Mouse (Mus musculus) spleen, embryonic (tissue): Measurements from ENCODE around the gene 2900026A02Rik.

Experiments used
- CTCF ChIA-PET: fragments of 350-600 bp; sonication (Branson Sonifier 250); formaldehyde crosslinking; loops from one replicate; lab custom pipeline; 2022; lab: Charles Lee

The 2900026A02Rik gene

GRCm38 (mm10) chr5:113212156-113212835, 8.7 kb downstream of the 2900026A02Rik start:
- CTCF ChIA-PET = no interaction called here

DNA sequence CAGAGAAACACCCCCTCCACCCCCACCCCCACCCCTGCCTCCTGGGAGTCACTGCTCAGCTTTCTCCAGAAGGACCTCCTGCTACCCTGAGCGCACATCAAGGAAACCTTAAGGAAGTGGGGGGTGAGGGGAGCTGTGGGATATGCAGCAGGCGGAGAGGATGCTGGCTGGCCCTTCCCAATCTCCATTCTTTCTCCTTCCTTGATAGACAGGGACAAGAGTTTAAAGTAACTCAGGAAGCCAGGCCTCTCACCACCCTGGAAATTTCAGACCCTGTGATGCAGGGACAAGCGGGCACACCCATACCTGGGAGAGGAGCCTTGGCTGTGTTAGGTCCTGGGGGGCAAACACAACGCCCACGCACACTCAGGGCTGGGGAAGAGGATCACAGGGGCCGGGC, 10.7 kb downstream of the 2900026A02Rik start:
- CTCF ChIA-PET = no interaction called here

DNA sequence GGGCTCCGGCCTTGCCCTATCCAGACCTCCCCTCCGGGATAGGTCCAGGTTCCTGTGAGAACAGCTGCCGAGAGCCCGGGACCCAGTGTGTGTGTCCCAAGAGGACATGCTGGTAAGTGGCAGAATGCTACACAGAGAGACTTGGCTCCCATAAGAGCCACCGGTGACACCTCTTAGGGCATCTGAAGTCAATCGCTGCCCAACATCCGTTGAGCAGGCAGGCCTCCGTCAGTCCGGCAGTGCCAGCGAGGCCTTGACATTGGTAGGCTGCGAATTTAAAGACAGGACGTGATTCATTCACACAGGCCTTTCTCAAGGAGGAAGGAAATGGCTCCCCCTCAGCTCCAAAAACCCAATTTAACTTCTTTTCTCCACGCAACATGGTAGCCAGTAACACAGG, 11.1 kb downstream of the 2900026A02Rik start:
- CTCF ChIA-PET = no interaction called here

GRCm38 (mm10) chr5:113209401-113209750, 11.7 kb downstream of the 2900026A02Rik start:
- CTCF ChIA-PET = no interaction called here

DNA sequence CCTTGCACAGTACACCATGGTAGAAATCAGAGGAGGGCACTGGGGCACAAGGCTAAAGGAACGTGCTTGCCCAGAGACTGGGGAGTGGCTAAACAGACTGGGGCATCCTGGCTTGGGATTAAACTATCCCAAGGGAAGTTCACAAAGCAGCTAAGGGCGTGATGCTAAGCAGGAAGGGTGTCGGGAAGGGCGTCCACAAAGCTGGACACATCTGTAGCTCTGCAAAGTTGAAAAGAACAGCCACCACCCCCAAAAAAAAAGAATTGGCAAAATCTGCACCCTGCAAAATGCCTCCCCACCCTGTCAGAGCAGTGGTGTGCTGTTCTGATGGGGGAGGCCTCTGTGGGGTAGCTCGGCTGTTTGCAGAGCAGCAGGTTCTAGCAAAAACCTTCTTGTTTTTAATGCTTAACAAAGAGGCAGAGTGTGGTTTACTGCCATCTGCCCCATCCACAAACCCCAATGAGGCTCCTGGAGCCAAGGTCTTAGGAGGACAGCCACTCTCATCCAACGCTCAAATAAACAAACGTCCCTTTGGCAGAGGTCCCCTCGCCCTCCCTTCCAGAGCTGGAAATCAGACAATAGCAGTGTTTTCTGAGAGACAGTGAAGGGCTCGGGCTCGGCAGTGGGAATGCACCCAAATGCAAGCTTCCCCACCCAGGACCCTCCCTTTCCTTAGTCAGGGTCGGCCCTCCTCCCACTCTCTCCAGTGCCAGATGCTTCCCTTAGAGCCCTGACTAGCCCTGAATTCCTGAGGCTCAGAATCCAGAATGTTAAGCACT, 12.2 kb downstream of the 2900026A02Rik start:
- CTCF ChIA-PET = no interaction called here

DNA sequence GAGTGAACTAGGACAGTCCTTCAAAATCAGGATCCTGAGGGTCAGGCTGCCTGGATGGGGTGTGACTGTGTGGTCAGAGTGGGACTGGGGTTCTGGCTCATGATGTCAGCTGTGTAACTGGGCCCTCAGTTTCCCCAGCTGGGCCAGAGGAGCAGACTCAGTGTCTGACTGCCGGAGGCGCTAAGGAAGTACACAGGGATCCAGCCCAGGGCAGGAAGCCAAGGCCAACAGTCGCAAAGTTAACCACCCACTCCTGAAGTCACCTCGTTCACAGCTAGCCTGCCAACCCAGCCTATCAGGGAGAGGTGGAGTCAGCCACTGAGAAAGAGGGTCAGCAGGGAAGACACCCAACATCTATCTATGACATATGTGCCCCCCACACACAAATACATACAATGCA, 13.0 kb downstream of the 2900026A02Rik start:
- CTCF ChIA-PET = no interaction called here

DNA sequence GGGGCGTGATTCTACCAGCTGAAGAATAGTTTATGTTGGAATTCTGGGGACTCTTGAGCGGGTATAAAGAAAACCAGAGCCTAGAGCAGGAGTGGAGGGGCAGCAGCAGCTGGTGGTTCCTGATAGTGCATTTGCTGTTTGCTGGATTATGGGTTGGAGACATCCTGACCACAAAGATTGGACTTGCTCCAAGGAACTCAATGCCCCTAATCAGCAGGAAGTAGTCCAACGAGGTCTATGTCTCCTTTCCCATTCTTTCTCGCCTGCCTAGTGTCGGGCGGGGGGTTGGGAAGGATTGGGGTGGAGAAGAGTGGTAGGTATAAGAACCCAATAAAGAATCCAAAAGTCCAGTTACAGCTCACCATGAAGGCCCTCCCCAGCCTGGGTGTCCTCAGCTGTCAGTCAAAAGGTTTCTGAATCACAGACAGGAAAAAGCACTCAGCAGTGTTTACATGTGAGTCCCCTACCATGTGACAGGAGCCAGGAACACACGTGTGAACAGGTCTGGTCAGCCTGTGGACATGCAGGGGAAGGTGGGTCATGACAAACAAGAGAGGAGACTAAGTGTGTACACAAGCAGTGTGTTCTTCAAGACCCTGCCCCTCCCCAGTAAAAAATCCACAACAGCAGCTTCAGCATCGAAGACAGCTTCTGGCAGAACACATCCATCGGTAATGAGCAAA, 14.2 kb downstream of the 2900026A02Rik start:
- CTCF ChIA-PET = no interaction called here

DNA sequence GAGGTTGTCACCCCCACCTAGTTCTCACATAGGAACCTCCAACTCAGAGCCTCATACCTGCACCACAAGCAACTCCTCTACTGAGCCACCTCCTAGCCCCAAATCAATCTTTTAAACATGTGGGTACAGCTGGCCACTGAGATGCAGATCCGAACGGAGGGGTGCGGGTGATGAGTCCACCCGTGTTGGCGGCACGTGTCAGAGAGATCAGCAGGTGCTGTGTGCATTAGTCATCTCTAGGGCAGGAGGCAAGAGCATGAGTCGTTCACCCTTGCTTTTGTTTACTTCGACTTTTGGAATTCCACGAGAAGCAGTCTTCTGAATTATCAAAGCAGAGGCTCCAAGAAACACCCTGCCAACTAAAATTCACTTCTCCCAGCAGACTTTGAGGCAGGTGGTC, 16.8 kb downstream of the 2900026A02Rik start:
- CTCF ChIA-PET = no interaction called here

GRCm38 (mm10) chr5:113199772-113200134, 21.3 kb downstream of the 2900026A02Rik start:
- CTCF ChIA-PET = no interaction called here

- CTCF ChIA-PET = no interaction called here
These were observed 21.8 kb downstream of the 2900026A02Rik start for GRCm38 (mm10) chr5:113199126-113199771.

DNA sequence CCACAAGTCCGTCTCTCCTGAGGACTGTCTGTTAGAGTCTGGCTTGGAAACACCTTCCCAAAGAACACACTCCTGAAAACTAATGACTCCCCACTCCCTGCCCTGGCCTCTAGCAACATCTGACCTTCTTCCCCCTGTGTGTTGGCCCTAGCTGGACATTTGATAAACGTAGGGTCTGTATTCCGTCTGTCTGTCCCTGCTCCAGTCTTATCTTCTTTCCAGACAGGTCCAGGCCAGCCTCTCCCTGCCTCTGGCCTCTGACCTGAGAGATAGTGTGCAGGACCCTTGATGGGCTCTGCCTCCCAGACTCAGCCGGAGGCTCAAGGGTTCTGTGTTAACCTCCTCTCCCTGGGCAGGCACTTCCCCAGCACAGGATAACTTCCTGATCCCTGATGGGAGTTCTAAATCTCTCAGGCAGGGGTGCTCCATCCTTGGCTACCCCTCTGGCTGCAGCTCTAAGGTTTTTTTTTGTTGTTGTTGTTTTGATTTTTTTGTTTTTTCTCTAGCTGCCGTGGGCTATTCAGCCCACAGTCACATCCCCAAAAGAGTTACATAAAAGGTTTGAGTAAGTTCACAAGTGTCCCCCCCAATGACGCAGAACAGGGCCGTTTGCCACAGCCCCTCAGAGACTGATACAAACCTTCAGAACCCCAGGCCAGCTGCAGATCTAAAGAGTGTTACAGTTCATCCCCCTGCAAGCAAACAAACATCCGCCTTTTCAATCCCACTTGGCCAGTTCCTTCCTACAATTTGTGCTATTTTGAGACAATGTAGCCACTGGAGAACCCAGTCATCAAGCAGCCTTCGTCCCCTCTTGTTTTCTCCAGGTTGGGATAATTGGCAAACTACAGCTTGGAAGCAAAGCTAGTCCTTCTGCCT, 23.9 kb downstream of the 2900026A02Rik start:
- CTCF ChIA-PET = no interaction called here

- CTCF ChIA-PET = no interaction called here
These were observed 25.1 kb downstream of the 2900026A02Rik start for GRCm38 (mm10) chr5:113195907-113196306.

- CTCF ChIA-PET = no interaction called here
These were observed 25.6 kb downstream of the 2900026A02Rik start for GRCm38 (mm10) chr5:113195451-113195850.

DNA sequence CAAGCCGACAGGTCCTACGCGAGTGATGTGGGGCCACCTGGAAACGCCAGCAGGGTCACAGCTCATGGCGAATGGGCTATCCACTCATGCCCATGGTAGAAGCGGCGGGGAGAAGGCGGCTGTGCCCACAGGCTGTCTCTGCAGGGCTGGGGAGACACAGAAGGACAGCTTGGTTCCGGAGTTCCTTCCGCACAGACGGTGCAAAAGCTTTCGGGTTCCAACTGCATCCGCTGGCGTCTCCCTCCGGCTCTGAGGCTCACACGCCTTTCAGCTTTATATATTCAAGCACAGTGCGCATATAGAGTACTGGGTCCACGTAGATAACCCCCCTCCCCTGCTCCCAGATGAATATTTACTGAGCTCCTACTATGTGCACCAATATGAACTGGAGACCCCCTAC, 27.3 kb downstream of the 2900026A02Rik start:
- CTCF ChIA-PET = no interaction called here

DNA sequence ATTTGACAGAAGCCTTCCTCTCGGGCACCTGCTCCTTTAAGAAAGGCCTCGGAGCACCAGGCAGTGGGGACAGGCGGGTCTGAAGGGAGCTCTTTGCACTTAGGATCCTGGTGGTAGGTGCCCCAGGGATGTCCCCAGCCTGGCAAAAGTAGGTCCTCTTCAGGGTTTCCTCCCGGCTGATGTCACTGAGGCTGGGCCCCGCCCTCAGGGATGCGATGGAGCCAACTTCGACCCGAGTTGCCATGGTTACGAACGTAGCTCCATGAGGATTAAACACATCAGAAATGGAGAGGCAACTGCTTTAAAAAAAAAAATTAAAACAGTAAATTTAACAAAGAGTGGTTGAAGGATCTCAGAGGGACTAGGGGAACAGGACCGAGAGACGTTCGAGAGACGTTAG, 29.1 kb downstream of the 2900026A02Rik start:
- CTCF ChIA-PET = no interaction called here

DNA sequence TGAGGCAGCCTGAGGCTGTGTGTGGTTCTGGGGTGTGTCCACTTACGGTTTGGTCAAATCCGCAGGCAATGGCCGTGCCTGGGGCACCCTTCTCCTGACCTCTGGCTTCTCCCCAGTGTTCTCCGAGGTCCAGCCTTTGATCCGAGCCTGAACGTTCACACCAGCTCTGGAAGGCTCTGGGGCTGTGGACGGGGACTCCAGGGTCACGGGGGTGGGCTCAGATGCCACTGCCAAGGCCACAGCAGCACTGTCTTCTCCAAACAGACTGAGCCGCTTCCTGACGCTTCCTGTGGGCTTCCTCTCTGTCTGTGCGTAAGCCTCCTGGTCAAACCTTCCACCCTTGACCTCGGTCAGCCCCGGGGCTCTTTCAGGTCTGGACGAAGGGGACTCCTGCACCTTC, 30.5 kb downstream of the 2900026A02Rik start:
- CTCF ChIA-PET = interaction anchor here (0.7 kb wide), 1 partner anchor 835 kb away, joined by 3 read pairs; no protein-coding TSS in a partner anchor

- CTCF ChIA-PET = no interaction called here
These were observed 39.6 kb downstream of the 2900026A02Rik start for GRCm38 (mm10) chr5:113181441-113181840.

DNA sequence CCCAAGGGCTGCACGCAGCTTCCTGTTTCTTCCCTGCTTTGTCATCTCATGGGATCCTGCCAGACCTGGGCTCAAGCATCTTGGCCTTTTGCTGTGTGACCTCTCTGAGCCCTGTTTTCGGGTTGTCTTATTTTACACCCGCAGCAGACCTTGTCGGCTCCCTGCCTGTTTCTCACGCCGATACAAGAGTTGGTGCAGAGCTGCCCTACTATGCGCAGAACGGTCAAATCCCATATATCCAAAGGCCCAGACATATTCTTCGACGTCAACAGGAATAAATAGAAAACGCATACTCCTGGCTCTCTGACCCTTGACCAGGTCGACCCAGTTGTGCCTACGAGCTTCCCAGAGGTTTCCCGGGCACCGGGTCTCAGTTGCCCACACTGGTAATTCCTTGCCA, 40.3 kb downstream of the 2900026A02Rik start:
- CTCF ChIA-PET = no interaction called here

DNA sequence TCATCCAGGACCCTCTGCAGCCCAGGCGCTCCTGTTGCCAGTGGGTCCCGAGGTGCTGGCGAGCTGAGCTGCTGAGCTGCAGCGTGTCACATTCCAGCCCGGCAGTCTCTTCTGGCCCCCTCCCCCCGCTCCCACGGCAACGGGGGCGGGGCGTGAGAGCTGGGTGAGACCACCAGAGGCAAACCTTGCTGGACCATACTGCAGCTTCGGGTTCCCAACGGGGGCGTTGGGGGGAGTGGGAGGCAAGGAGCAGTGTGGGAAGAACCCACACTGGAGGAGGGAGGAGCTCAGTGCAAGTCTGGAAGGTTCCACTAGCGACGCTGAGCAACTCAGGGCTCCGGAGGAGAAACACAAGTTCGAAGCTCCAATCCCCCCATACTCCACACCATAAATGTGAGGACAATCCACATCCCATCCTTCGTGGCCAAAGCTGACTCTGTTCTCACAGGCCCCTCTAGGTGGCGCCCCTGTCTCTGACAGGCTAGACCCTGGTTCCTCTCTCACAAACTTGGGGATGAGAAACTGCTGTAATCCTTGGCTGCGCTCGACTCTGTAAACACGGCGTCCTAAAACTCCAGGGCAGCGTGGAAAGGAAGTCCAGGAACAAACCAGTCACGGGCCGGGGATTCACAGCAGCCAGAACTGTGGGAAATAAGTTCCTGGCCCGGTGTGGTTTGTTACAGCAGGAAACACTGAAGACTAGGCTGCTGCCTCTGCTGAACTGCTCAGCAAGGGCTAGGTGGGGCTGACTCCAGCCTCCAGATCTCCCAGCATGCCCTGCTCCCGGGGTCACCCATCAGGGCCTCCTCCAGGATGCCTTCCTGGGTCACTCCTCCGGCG, 41.0 kb downstream of the 2900026A02Rik start:
- CTCF ChIA-PET = no interaction called here

DNA sequence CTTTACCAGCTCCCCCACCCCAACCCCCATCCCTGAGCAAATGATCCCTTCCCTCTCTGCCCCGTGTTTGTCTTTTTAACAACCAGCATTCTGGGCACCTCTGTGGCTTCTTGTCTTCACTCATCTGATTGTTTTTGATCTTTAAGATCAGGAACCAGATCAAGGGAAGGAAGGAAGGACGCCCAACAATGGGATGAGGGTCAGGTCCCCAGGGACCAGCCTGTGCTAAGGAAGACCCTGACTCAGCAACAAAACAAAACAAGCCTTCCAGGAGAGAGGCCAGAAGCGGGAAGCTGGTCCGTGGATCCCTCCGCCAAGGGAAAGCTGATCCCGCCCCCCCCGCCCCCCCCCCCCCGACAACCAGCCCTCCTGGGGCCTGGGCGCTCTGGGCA, 41.6 kb downstream of the 2900026A02Rik start:
- CTCF ChIA-PET = no interaction called here
